Mouse (Mus musculus): ENCODE measurements around the gene Large1. TPM values are rescaled to one million over a fixed set of nuclear protein-coding genes. Genes with fewer than 3 reads are reported as not detected.
"Not testable (repeated sequence)": the region's sequence is repeated elsewhere in the genome, so short reads cannot be mapped to it uniquely, and the experiment has no call there.

The Large1 gene
- 3.9 and 5.3 TPM in 2 replicates for total RNA-seq (2015)
- total RNA-seq (2017), result 1.4 and 1.9 TPM in 2 replicates

DNA sequence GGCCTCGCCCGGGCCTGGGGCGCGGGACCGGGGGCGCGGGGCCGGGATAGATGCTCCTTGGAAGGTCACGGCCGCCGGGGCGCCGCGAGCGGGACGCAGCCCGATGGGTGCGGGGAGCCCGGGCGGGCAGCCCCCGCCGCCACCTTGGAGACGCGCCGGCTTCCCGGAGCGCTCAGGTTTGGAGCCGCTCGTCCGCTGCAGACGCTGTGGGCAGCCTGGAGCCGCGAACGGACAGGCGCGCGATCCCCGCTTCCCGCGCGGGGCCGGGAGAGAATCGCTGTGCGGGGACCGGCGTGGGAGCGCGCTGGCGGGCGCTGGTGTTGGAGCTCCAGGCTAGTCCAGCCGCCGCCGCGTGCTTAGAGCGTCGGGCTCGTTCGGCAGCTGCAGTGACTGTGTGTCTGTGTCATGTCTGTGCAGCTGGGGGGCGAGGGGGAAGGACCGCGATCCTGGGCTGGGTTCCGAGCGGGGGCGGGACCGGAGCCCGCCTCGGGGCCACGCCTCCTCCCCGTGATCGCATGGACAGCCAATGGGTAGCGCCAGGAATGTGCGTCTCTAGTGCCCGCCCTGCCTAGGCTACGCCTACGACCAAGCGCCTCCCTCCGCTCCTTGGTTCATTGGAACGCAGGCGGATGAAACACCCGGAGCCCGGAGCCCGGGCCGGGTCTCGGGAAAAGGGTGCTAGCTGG, at the start of gene Large1:
Gene Large1 (minus strand): TSS at position 433 of the 686 bp plus-strand sequence.
- ATAC-seq (replicated peaks; ENCODE audit: poor library complexity), result peak; percentile 90

DNA sequence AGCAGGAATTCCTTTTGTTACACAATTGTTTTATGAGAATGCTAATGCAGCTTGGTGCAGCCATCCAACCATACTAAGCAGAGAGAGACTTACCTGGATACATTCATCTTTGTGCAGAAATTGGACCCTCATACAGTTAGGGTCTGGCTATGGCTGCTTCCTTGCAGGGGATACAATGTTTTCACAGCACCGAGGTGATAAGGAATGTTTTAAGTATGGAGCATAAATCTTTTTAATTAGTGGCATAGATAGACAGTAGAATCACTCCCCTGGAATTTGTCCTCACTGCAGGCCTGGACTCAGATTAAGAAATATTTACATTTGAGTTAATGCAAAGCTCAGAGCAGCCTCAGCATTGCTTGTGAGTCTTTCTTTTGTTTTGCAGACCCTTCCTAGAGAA, 47.0 kb upstream of the Large1 start:
- ATAC-seq (replicated peaks; ENCODE audit: poor library complexity), result no peak

DNA sequence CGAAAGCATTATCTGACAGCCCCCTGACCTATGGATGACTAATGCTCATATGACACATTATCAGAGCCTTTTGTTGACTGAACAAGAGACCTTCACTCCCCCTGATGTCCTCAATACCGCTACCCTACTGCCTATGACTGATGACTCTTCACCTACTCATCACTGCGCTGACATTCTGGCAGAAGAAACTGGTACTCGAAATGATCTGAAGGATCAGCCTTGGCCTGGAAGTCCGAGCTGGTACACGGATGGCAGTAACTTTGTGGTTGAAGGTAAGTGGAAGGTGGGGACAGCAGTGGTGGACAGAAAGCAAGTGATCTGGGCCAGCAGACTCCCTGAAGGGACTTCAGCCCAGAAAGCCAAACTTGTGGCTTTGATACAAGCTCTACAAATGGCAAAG, 19.7 kb upstream of the Large1 start:
- ATAC-seq (replicated peaks; ENCODE audit: poor library complexity), result not testable (repeated sequence)

DNA sequence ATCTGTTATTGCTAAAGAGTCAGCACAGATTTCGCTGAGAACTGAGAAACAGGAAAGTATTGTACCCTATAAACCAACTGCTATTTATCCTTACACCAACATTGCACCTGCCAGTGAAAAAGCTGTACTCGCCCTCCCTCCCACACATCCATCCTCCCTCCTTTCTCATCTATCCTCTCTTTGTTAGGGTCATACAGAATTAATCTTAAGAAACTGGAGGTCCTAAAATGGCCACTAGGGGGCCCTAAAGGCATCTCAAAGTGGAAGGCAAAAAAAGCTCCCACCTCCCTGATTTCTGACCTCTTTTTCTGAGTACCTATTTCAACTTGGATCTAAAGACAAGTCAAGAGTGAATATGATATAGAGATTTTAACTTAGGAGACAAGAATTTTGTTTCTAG, 2.6 kb upstream of the Large1 start:
- ATAC-seq (replicated peaks; ENCODE audit: poor library complexity), result 0 out of 2 replicates have a peak, but pooled peaks have one; percentile 20

DNA sequence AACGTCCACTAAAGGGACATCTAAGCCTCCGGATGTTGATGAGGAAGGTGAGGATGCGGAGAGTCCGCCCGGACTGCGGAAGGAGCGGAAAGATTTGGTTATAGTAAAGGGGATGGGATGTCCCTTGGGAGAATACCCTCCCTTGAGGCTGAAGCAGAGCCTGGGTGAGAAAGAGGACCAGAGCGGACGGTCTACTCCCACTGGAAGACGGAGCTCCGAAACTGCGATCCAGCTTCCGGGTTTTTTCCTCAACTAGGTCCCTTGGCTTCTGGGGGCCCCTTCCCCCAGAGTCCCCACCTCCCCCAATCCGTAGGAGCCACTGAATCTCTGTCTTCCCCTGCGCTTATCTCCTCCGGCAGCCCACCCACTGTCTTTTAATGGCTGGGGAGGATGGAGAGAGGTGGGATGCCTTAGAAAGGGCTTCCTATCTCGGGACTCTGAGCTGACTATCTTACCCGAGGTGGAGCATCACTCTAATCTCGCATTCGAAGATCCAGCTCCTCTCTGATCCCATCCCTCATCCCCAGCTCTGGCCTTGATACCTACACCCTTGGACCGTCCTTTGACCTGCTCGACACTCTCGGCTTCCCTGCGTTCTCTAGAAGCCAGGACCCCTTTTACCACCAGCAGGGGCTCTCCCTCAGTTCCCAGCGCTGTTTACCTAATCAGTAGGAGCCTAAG, 1.0 kb upstream of the Large1 start:
- peak; percentile 9; the same call in 1 of the 2 replicates for ATAC-seq (replicated peaks; ENCODE audit: poor library complexity)

DNA sequence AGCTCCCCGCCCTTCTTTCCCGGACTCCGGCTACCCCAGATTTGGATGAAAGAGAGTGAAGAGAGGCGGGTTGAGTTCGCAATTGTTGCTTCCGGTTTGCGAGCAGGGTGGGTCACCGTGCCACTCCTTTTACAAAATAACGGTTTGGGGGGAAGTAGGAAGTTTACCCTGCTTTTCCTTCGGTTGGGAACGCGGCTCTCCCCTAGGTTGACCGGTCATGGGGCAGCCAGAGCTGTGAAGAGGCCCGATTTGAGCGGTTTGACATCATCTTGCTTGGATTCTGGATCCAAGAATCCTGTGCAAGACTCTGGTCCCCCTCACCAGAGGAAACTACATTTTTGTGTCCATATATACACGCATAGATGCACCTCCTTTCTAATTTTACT, 447 bp upstream of the Large1 start:
- ATAC-seq (replicated peaks; ENCODE audit: poor library complexity), result no peak; the same call in 1 of the 2 replicates

DNA sequence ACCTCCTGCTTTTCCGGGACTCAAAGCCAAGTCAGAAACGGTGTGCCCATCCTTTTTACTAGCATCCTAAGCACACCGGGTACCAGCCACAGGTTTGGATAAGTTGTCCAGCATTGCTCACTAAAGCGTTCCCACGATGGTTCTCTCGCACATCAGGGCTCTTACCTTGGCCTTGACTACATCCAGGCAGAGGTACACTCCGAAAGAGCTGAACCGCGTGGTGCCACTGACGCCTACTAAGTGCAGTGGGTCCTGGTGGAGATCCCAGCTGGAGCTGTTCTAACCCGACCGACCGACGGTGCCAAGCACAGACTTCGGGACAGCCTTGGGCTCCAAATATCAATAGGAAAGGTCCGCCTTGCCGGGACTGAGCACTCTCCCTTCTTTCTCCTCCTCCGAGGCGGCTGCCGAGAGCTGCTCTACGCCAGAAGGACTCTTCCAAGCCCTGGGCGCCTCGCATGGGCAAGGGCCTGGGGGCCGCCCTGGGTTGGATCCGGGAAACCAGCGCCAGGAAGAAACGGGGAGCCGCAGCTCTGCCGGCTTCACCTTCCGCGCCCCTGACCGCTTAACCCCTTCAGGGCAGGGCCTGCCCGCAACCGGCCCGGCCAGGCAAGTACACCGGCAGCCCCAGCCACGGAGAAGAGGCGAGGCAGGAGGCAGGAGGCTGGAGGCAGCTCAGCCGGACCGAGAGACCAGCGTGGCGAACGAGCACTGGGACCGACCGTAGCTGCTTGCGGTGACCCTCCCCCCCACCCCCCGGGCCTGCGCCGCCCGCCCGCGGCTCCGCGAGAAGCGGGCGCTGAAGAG, 836 bp downstream of the Large1 start:
- peak; percentile 3; the same call in 1 of the 2 replicates for ATAC-seq (replicated peaks; ENCODE audit: poor library complexity)

DNA sequence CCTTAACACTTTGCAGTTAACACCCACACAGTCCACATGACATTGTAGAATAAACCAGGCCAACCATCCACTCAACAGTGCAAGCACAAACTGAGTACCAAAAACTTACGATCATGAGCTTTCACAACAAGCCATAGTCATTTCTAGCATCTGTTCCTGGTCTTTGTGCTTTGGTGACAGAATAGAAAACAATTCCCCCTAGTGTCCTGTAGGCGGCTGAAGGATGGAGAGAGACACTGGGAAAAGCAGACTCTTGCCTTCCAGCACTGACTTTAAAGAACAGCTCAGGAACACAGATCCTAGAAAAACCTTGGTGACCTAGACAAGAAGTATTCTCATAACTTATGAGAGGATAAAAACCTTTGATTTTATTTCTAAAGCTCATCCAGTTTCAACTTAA, 3.0 kb downstream of the Large1 start:
- peak; percentile 20 for ATAC-seq (replicated peaks; ENCODE audit: poor library complexity)

DNA sequence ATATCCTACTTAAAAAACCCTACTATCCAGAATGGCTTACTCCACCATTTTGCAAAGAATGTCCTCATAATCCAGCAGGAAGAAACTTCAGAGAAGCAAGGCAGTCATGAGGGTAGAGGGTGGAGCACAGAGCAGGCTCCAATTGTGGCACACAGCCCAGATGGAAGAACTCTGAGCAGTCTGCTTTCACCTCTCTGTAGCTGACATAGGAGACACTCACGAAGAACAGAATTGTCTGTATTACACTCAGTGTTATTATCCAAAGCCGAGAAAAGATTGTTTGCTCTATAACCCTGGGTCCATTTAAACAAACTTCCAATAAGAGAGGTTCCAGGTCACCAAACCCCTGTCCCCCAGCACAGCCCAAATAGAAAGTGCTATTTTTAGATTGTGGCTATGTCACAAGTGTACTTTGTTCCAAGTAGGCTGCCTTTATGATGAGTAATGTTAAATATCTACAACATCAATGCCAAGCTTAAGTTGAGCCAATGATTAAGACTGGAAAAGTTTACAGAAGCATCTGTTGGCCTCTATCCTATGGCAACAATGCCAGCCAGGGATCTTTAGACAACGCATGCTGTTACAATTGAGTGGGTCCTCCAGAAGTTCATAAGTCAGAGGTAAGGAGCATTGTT, 10.5 kb downstream of the Large1 start:
- ATAC-seq (replicated peaks; ENCODE audit: poor library complexity), result no peak

DNA sequence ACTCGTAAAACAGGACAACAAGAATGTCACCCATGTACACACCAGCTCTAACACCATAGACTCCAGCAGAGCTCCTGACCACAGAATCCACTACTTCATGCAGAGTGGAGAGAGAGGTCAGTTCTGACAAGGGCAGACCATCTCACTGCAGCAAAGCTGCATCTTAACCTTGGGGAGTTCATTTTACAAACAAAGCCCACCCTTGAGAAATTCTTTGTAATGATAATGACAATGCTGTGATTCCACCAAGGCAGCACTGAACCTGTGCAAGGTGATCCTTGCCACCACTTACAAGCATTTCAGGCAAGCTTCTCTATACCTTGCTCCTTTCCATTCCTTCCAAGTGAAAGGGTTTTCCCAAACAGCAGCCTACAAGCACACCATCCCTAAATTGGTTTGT, 16.5 kb downstream of the Large1 start:
- ATAC-seq (replicated peaks; ENCODE audit: poor library complexity), result no peak

DNA sequence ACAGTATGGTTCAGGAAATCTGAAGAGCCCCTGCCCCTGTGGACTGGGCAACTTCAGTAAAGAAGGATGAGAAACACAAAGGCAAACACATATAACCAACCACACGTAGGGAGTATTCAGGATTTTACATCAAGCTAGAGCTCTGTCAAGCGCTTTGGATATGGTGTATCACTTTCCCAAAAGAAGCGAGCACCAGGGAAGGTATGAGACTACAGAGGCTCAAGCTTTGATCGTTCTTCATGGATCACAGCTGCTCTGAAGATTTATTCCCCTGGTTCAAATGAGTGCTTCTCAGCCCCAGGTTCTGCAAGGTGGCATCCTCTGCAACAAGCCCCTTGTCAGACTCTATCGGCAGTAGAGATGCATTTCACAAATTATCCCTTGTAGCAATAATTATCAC, 24.2 kb downstream of the Large1 start:
- ATAC-seq (replicated peaks; ENCODE audit: poor library complexity), result no peak

DNA sequence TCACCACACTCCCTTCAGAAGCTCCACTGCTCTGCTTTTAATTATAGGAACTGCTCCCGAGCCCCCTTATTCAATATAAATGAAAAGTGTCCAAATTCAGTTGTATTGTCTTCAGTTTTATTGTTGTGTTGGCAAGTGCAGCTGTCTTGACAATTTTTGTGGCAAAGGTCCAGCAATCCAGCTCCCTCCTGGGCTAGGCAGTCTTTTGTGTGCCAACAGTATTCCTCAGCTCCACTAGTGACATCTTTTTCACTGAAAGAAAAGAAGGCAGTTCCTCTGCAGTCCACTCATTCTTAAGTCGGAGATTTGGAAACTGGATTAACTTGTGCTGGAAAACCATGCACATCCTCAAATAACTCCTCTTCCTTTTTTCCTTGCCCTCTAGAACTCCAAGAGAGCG, 25.3 kb downstream of the Large1 start:
- no peak for ATAC-seq (replicated peaks; ENCODE audit: poor library complexity)

DNA sequence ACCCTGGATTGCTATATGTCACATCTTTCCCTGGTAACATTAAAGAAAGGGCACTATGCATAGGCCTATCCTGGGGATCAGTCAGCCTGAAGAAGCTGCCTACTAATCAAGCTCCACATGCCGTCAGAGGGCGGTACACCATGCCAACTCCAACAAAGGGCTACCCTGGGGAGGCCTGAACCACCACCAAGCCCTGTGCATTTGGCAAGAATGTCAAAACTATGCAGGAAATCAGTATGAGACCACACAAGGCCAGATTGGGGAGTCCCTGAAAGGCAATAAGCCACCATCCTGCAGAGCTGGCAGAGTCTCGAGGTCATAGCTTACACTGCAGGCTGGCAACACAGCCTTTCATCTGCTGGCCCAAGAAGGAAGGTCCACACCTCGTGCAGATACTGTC, 28.7 kb downstream of the Large1 start:
- ATAC-seq (replicated peaks; ENCODE audit: poor library complexity), result no peak

DNA sequence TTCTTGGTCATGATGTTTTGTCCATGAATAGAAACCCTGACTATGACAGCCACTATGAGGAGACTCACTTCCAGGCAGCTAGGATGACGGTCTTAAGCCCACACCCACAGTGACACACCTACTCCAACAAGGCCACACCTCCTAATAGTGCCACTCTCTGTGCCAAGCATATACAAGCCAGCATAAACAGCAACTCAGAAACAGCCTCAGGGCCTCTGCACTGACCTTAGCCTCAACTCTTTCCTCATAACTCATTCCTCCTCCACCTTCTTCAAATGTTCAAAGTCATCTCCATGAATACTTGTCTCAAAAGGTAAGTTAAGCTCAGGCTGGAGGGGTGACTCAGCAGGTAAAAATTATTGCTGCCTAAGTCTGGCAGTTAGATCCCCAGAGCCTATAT, 29.7 kb downstream of the Large1 start:
- no peak for ATAC-seq (replicated peaks; ENCODE audit: poor library complexity)

DNA sequence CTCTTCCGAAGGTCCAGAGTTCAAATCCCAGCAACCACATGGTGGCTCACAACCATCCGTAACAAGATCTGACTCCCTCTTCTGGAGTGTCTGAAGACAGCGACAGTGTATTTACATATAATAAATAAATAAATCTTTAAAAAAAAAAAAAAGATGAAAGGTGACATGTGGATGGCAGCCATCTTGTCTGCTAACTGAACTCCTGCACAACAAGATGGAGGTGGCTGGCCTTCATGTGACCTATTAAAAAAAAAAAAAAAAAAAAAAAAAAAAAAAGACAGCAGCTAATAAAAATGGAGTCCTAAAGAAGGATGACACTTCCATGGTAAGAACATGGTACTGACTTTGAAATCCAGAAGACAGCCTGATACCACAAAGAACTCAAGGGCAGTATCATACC, 33.8 kb downstream of the Large1 start:
- peak; percentile 99 for ATAC-seq (replicated peaks; ENCODE audit: poor library complexity)

DNA sequence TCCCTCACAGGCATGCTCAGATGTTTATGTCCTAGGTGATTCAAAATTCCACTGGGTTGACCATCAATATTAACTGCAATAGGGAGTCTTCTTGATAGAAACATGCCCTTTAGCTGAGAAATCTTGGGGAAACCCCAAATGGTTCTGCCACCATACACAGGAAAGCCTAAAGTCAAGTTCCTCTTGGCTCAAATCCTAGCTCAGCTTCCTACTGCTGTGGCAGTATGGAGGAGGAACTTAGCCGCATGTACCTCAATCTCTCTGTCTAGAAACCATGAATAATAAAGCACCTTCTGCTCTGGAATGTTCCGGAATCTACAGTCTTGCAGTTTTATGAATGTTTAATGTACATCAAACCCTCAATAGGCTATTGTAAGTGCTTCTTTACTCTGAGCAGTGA, 39.4 kb downstream of the Large1 start:
- peak; percentile 77 for ATAC-seq (replicated peaks; ENCODE audit: poor library complexity)

DNA sequence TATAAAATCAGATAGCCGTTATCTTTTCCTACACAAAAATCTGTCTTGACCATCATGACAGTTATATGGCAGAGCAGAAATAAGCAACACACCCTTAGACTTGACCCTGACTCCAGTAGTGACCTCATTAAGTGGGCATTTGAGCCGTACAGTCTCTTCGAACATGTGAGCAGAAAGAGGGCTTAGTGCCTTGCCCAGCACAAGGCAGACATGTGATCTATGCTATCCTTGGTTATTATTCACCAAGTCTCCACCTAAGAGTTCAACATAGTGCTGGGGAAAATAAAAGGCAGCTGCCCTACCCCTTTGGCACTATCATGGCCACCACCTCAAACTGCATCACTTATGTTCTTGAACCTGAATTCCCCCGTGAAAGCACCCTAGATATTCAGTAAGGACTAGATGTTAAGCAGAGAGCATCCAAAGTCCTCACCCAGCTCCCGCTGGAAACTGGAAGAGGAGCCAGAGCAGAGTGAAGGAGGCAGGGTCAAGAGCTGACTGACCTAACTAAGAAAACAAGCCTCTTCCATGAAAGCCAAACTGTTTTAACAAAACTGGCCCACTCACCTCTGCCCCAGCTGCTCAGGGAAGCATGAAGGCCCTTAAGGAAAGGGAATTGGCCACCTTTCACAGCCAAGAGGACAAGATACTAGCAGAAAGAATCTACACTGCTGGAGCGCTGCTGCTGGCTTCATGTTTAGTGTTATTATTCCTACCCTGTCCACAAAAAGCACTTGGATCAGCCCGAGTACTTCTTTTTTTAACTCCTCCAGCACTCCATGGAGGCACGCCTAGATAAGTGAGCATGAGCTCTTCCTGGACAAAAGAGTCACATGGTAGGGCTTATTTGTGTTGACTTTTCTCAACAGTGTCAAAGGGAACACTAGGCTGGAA, 40.4 kb downstream of the Large1 start:
- ATAC-seq (replicated peaks; ENCODE audit: poor library complexity), result no peak

DNA sequence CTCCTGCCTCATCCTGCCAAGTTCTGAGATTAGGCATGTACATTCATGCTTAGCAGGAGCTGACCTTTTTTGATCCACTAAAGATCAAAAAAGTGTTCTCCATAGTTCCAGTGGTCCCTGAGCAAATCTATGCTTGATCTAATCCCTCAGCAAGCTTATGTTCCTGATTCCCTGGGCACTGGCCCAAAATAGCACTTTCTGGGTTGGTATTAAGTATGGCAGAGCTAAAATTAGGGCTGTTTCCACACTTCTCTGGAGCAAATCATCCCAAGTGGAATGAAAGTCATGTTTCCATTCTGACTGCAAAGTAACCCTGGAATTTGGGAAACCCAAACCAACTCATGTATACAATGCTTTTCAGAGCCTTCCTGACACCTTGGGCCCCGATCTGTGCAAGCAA, 42.9 kb downstream of the Large1 start:
- no peak for ATAC-seq (replicated peaks; ENCODE audit: poor library complexity)

DNA sequence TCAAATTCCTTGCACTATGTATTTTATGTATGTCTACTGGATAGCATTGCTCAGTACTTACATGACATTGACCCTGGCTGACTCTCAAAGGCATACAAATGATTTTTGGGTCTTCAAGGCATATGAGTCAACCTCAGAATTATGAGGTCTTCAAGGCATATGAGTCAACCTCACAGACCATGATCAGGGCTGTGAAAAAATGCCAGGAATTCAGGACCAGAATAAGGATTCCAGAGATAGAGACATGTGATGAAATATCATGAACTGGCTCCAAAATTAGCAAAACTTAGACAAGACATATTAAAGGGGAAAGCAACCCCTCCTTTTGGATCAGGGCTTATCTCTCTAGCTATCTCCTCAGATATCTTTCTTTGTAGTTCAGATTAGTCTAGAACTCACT, 43.3 kb downstream of the Large1 start:
- no peak for ATAC-seq (replicated peaks; ENCODE audit: poor library complexity)

DNA sequence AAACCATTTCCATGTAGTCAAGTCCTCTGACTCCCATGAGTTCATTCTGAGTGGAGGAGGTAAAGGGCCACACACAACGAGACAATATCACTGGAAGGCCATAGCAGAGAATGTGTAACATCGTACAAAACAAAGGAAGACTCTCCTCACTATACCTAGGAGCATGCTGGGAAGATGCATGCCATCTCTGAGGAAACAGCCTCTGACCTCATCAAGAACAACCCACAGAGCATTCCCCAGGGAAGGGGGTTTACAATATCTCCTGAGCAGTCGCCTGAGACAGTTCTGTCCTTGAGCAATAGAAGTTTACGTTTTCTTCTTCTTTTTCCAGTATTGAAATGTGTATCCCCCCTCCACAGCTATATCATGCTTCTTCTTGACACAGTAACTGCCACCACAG, 49.4 kb downstream of the Large1 start:
- ATAC-seq (replicated peaks; ENCODE audit: poor library complexity), result no peak

Data from megakaryocyte progenitor cell, adult 5-6 weeks (primary cell).